Mouse (Mus musculus): Measurements from ENCODE around the gene Smad3. TPM values are rescaled to one million over a fixed set of nuclear protein-coding genes. Genes with fewer than 3 reads are reported as not detected.

Smad3 gene
- polyA plus RNA-seq, 1 experiment from 2014 or later: 27.7 TPM

- Histone ChIP-seq H3K36me3 (peaks cover 7% of the 10 kb centered on the region), H3K4me1 (peaks cover 66% of the 10 kb centered on the region), H3K27me3 (ENCODE audit: low read depth, poor library complexity, severe bottlenecking) (no peaks in the 10 kb centered on the region), H3K4me3 (no peak overlapping the region), H3K9me3 (replicated peaks) (no peaks in the 10 kb centered on the region), H3K27ac (peak overlapping the region; percentile 75; the same call in 1 of the 2 replicates)
- no peak for DNase-seq (ENCODE audit: low spot score)
- WGBS: 61% methylated on average over 10 of the region's 10 CpGs
These were observed 61.2 kb downstream of the Smad3 start for GRCm38 (mm10) chr9:63696463-63697105.

DNA sequence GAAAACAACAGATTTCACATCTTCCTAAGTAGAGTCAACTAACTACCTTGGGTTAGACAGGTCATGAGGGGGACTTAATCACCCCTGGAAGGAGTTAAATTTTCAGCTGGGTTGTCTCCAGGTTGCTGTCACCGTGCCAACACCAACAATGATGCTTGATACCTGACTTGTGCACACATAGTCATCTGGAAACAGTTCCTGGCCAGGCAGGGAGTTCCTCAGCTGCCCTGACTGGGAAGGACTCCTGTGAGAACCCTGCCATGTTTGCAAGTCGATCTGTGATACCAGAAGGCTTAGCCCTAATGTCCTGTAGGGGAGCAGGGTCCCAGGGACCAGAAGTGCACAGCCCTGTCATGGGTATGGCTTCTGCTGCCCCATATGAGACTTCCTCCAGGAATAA, 65.8 kb downstream of the Smad3 start:
- no peak for DNase-seq (ENCODE audit: low spot score)
- Histone ChIP-seq H3K36me3 (peaks cover 25% of the 10 kb centered on the region), H3K4me3 (no peak overlapping the region), H3K4me1 (peaks cover 26% of the 10 kb centered on the region), H3K9me3 (replicated peaks) (no peaks in the 10 kb centered on the region), H3K27ac (no peak overlapping the region), H3K27me3 (ENCODE audit: low read depth, poor library complexity, severe bottlenecking) (no peaks in the 10 kb centered on the region)
- WGBS: 87% methylated on average over 2 of the region's 2 CpGs

GRCm38 (mm10) chr9:63690511-63690910, 67.3 kb downstream of the Smad3 start:
- no peaks in the 10 kb centered on the region for H3K9me3 ChIP-seq (replicated peaks)
- DNase-seq (ENCODE audit: low spot score): no peak
- WGBS: 83% methylated on average over 1 of the region's 1 CpGs
- no peaks in the 10 kb centered on the region for H3K27me3 ChIP-seq (ENCODE audit: low read depth, poor library complexity, severe bottlenecking)
- H3K36me3 ChIP-seq: peaks cover 40% of the 10 kb centered on the region
- no peak overlapping the region for H3K27ac ChIP-seq
- H3K4me1 ChIP-seq: peaks cover 12% of the 10 kb centered on the region
- H3K4me3 ChIP-seq: no peak overlapping the region

- Histone ChIP-seq H3K27me3 (ENCODE audit: low read depth, poor library complexity, severe bottlenecking) (no peaks in the 10 kb centered on the region), H3K4me1 (peaks cover 5% of the 10 kb centered on the region), H3K36me3 (peaks cover 40% of the 10 kb centered on the region), H3K4me3 (no peak overlapping the region), H3K9me3 (replicated peaks) (no peaks in the 10 kb centered on the region), H3K27ac (no peak overlapping the region; the same call in 1 of the 2 replicates)
- DNase-seq (ENCODE audit: low spot score): no peak
- WGBS: 86% methylated on average over 7 of the region's 7 CpGs
These were observed 70.3 kb downstream of the Smad3 start for GRCm38 (mm10) chr9:63687413-63688015.

DNA sequence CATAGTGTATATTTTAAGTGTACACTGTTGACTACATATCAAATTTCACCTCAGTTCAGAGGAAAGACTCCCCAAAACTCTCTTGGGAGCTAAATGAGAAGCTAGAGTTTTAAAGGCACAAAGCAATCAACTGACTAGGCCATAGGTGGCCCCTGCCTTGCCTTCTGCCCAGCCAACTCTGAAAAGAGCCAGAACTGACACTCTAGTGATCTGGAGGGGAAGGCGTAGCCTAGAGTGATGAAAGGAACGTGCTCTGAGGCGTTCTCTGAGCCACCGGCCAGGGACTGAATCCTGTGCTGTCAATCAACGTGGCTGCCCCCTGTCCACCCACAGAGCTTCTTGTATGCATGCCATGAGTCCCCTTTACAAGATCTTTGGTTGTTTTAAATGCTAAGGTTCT, 72.4 kb downstream of the Smad3 start:
- no peak overlapping the region for H3K27ac ChIP-seq
- 87% methylated on average over 5 of the region's 5 CpGs for WGBS
- peaks cover 34% of the 10 kb centered on the region for H3K36me3 ChIP-seq
- H3K27me3 ChIP-seq (ENCODE audit: low read depth, poor library complexity, severe bottlenecking): no peaks in the 10 kb centered on the region
- H3K9me3 ChIP-seq (replicated peaks): no peaks in the 10 kb centered on the region
- H3K4me3 ChIP-seq: no peak overlapping the region
- peaks cover 5% of the 10 kb centered on the region; the same call in 1 of the 2 replicates for H3K4me1 ChIP-seq
- DNase-seq (ENCODE audit: low spot score): no peak

GRCm38 (mm10) chr9:63684277-63684676, 73.5 kb downstream of the Smad3 start:
- 96% methylated on average over 6 of the region's 6 CpGs for WGBS
- H3K27ac ChIP-seq: no peak overlapping the region
- DNase-seq (ENCODE audit: low spot score): no peak

GRCm38 (mm10) chr9:63682943-63683342, 74.9 kb downstream of the Smad3 start:
- Histone ChIP-seq H3K36me3 (peaks cover 25% of the 10 kb centered on the region), H3K9me3 (replicated peaks) (no peaks in the 10 kb centered on the region), H3K27ac (no peak overlapping the region), H3K4me1 (peaks cover 9% of the 10 kb centered on the region), H3K4me3 (no peak overlapping the region), H3K27me3 (ENCODE audit: low read depth, poor library complexity, severe bottlenecking) (no peaks in the 10 kb centered on the region)
- no peak for DNase-seq (ENCODE audit: low spot score)
- WGBS: 90% methylated on average over 2 of the region's 2 CpGs

More at GRCm38 (mm10) chr9:63684277-63684676, 73.5 kb downstream of the Smad3 start:
- H3K36me3 ChIP-seq: peaks cover 29% of the 10 kb centered on the region
- H3K27me3 ChIP-seq (ENCODE audit: low read depth, poor library complexity, severe bottlenecking): no peaks in the 10 kb centered on the region
- peaks cover 5% of the 10 kb centered on the region for H3K4me1 ChIP-seq
- no peaks in the 10 kb centered on the region for H3K9me3 ChIP-seq (replicated peaks)
- H3K4me3 ChIP-seq: no peak overlapping the region

DNA sequence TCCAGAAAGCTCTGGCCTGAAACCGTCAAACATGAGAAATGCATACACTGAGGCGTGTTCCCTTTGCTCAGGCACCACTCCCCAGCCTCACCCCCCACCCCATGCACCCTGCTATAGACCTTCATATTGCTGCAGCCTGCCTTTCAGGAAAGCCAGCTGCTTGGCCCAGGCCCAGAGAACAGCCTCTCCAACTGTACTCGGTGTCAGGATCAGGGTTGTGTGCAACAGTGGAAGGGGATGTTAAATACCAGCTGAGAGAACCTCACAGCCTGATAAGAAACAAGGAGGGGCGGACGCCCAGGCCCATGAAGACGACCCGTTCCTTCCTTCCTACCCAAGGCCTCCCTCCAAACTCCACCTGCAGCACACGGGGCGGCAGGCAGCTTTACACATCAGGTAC, 75.5 kb downstream of the Smad3 start:
- no peak for DNase-seq (ENCODE audit: low spot score)
- H3K4me3 ChIP-seq: no peak overlapping the region
- H3K4me1 ChIP-seq: peaks cover 10% of the 10 kb centered on the region; the same call in 1 of the 2 replicates
- H3K27me3 ChIP-seq (ENCODE audit: low read depth, poor library complexity, severe bottlenecking): no peaks in the 10 kb centered on the region
- 93% methylated on average over 9 of the region's 9 CpGs for WGBS
- no peak overlapping the region for H3K27ac ChIP-seq
- H3K9me3 ChIP-seq (replicated peaks): no peaks in the 10 kb centered on the region
- peaks cover 25% of the 10 kb centered on the region for H3K36me3 ChIP-seq

DNA sequence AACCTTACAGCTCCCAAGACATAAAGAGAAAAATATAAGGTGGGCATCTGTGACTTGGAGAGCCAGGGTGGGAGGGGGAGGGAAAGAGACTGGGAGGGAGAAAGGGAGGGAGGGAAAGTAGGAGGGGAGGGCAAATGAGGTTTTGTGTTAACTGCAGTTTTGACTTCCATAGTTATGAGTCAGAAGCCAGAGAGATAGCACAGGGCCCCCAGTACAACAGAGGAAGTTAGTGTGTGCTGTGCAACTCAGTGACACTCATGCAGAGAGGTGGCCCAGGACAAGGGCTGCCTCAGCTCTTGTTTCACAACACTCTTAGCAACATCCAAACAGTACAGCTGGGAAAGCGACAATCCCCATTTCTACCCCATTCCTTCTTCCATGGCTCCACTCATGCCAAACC, 79.7 kb downstream of the Smad3 start:
- Histone ChIP-seq H3K27me3 (ENCODE audit: low read depth, poor library complexity, severe bottlenecking) (no peaks in the 10 kb centered on the region), H3K36me3 (peaks cover 13% of the 10 kb centered on the region), H3K27ac (no peak overlapping the region), H3K9me3 (replicated peaks) (no peaks in the 10 kb centered on the region), H3K4me3 (no peak overlapping the region), H3K4me1 (peaks cover 24% of the 10 kb centered on the region)
- WGBS: 95% methylated on average over 1 of the region's 1 CpGs
- no peak for DNase-seq (ENCODE audit: low spot score)

- WGBS: 72% methylated on average over 3 of the region's 3 CpGs
- H3K27ac ChIP-seq: no peak overlapping the region
- no peaks in the 10 kb centered on the region for H3K9me3 ChIP-seq (replicated peaks)
- no peak overlapping the region for H3K4me3 ChIP-seq
- H3K27me3 ChIP-seq (ENCODE audit: low read depth, poor library complexity, severe bottlenecking): no peaks in the 10 kb centered on the region
- DNase-seq (ENCODE audit: low spot score): no peak
- peaks cover 29% of the 10 kb centered on the region for H3K4me1 ChIP-seq
- peaks cover 14% of the 10 kb centered on the region for H3K36me3 ChIP-seq
These were observed 80.2 kb downstream of the Smad3 start for GRCm38 (mm10) chr9:63677621-63678020.

- WGBS: 91% methylated on average over 10 of the region's 10 CpGs
- DNase-seq (ENCODE audit: low spot score): no peak
- H3K27ac ChIP-seq: no peak overlapping the region
- H3K27me3 ChIP-seq (ENCODE audit: low read depth, poor library complexity, severe bottlenecking): no peaks in the 10 kb centered on the region
- peaks cover 38% of the 10 kb centered on the region for H3K4me1 ChIP-seq
- H3K36me3 ChIP-seq: peaks cover 26% of the 10 kb centered on the region
- no peak overlapping the region for H3K4me3 ChIP-seq
- no peaks in the 10 kb centered on the region for H3K9me3 ChIP-seq (replicated peaks)
These were observed 83.2 kb downstream of the Smad3 start for GRCm38 (mm10) chr9:63674613-63675012.

GRCm38 (mm10) chr9:63673494-63673805, 84.3 kb downstream of the Smad3 start:
- Histone ChIP-seq H3K4me3 (no peak overlapping the region), H3K4me1 (peaks cover 49% of the 10 kb centered on the region), H3K9me3 (replicated peaks) (no peaks in the 10 kb centered on the region), H3K36me3 (peaks cover 26% of the 10 kb centered on the region), H3K27me3 (ENCODE audit: low read depth, poor library complexity, severe bottlenecking) (no peaks in the 10 kb centered on the region), H3K27ac (peak overlapping the region; percentile 74)
- DNase-seq (ENCODE audit: low spot score): no peak
- 81% methylated on average over 3 of the region's 3 CpGs for WGBS

DNA sequence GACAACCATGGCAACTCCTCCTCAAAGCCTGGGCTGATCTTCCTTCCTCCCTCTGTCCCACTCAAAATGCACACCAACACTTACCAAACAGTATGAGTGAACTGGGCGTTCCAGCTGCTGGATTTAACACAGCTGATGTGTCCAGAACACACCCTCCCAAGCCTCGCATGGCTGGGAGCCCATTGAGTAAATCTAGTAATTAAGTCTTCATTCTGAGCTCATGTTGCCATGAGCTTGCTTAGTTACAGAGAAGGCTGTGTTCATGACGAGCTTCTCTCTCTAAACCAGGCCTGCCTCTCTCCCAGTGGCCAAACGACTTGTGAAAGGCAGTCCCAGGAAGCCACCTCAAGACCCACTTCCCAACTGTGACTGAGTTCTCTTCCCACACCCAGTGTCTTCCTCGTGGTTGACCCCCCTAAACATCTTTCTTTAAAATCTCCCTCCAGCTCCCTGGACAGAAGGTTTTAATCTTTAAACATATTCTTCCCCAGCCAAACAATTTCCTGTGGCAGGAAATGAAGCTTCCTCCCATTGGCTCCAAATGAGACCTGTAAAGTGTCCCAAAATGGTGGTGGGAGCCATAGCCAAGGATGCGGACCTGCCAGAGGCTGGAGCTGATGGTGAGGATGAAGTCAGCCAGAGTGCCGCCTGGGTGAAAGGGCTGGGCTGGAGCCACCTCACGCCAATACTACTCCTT, 84.8 kb downstream of the Smad3 start:
- Histone ChIP-seq H3K36me3 (peaks cover 26% of the 10 kb centered on the region), H3K4me1 (peaks cover 49% of the 10 kb centered on the region), H3K27me3 (ENCODE audit: low read depth, poor library complexity, severe bottlenecking) (no peaks in the 10 kb centered on the region), H3K9me3 (replicated peaks) (no peaks in the 10 kb centered on the region), H3K27ac (peak overlapping the region; percentile 74), H3K4me3 (no peak overlapping the region)
- no peak for DNase-seq (ENCODE audit: low spot score)
- 65% methylated on average over 8 of the region's 8 CpGs for WGBS
